Mouse (Mus musculus): ENCODE results near the gene Wdr26. TPM values are rescaled to one million over a fixed set of nuclear protein-coding genes. Genes with fewer than 3 reads are reported as not detected.
A peak's percentile ranks its signal among the peaks of the same experiment; 100 is the strongest.

The Wdr26 gene
- polyA plus RNA-seq, 1 experiment from 2014 or later, result 40.1 TPM

DNA sequence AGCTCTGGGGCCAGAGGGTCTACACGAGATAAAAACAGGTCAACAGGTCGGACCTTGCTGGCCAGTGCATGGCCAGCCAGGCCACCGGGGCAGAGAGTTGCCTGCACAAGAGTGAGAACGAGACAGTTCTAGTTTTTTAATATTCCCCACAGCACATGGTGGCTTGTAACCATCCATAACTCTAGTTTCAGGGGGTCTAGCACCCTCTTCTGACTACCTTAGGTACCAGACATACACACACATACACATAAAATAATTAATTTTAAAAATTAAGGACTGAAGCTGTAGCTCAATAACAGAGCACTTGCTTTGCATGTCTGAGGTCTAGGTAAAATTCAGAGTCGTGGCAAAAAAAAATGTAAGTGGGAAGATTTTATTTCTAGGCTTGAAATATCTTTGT, 39.8 kb upstream of the Wdr26 start:
- Histone ChIP-seq H3K4me2 (ENCODE audit: low read depth, low read length) (no peak overlapping the region), H3K36me3 (replicated peaks; ENCODE audit: insufficient read depth, low read length) (no peaks in the 10 kb centered on the region), H3K4me1 (ENCODE audit: insufficient read depth) (peaks cover 37% of the 10 kb centered on the region), H3K27me3 (ENCODE audit: insufficient read depth, low read length) (no peaks in the 10 kb centered on the region), H3K27ac (ENCODE audit: low read depth) (no peak overlapping the region), H3K4me3 (ENCODE audit: low read depth, low read length) (no peak overlapping the region), H3K9ac (replicated peaks) (no peak overlapping the region), H3K9me3 (ENCODE audit: low read length) (no peaks in the 10 kb centered on the region)
- WGBS (ENCODE audit: insufficient replicate concordance), result 68% methylated on average over 5 of the region's 5 CpGs
- ATAC-seq, result no peak
- TF ChIP-seq EP300 (IDR thresholded peaks at IDR 0.05; ENCODE audit: low read depth) (no peak), CTCF (IDR thresholded peaks at IDR 0.05; ENCODE audit: low read depth) (peak; percentile 38; the same call in 1 of the 2 replicates)
- no peak for DNase-seq

DNA sequence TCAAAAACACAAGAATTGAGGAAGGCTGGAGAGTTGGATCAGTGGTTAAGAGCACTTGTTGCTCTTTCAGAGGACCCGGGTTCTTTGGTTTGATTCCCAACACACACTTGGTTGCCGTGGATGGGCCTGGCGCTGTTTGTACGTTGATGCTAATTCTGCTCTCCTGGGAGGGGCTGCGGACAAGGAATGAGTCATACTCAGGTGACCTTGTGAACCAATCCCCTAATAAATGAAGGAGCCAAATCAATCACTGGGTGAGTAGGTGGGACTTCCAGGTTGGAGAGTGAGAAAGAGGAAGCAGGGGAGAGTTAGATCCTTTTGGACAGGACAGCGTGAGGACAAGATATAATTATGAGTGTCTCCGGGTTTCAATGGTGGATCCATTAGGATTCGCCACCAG, 39.2 kb upstream of the Wdr26 start:
- 96% methylated on average over 8 of the region's 8 CpGs for WGBS (ENCODE audit: insufficient replicate concordance)
- no peak overlapping the region for H3K4me3 ChIP-seq (ENCODE audit: low read depth, low read length)
- H3K9me3 ChIP-seq (ENCODE audit: low read length), result no peaks in the 10 kb centered on the region
- no peak overlapping the region for H3K27ac ChIP-seq (ENCODE audit: low read depth)
- no peaks in the 10 kb centered on the region for H3K27me3 ChIP-seq (ENCODE audit: insufficient read depth, low read length)
- no peak overlapping the region for H3K9ac ChIP-seq (replicated peaks)
- ATAC-seq (no peak), DNase-seq (no peak)
- H3K4me1 ChIP-seq (ENCODE audit: insufficient read depth), result peaks cover 40% of the 10 kb centered on the region
- H3K4me2 ChIP-seq (ENCODE audit: low read depth, low read length), result no peak overlapping the region
- no peak for TF ChIP-seq CTCF (IDR thresholded peaks at IDR 0.05; ENCODE audit: low read depth)
- TF ChIP-seq EP300 (IDR thresholded peaks at IDR 0.05; ENCODE audit: low read depth), result no peak
- H3K36me3 ChIP-seq (replicated peaks; ENCODE audit: insufficient read depth, low read length), result no peaks in the 10 kb centered on the region

DNA sequence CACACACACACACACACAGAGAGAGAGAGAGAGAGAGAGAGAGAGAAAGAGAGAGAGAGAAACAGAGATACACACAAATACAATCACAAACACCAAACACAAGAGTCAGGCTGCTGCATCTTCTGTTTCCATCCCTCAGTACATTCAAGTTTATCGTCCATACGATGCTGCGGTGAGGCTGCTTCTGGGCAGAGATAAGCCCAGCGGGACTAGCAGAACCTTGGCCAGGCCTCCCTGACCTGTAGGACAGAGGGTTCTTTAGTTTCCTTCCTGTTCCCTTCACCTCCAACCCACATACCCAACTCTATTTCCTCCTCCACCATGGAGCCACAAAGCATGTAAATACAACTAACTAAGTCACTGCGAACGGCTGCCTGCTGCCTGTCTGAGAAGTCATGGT, 37.7 kb upstream of the Wdr26 start:
- peak; percentile 65 for ATAC-seq

DNA sequence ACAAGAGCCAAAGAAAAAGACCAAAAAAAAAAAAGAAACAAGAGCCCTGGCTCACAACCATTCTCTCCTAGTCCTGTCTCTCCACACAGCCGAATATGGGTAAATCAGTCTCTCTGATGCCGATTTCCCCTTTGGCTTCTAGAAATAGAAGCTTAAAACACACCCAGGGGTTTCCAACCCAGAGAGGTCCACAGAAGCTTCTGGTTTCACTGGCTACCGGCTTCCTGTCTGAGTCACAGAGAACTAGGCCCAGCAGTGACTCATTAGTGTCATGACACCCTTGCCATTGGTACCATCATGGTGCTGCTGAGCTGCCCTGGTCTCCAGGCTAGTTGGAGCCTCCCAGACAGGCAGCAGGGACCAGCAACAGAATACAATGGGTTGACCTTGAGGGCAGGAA, 35.4 kb upstream of the Wdr26 start:
- H3K4me1 ChIP-seq (ENCODE audit: insufficient read depth), result peaks cover 41% of the 10 kb centered on the region
- no peak overlapping the region for H3K4me3 ChIP-seq (ENCODE audit: low read depth, low read length)
- H3K9me3 ChIP-seq (ENCODE audit: low read length), result no peaks in the 10 kb centered on the region
- 45% methylated on average over 3 of the region's 3 CpGs for WGBS (ENCODE audit: insufficient replicate concordance)
- no peaks in the 10 kb centered on the region for H3K36me3 ChIP-seq (replicated peaks; ENCODE audit: insufficient read depth, low read length)
- no peak; the same call in 1 of the 2 replicates for ATAC-seq
- no peaks in the 10 kb centered on the region for H3K27me3 ChIP-seq (ENCODE audit: insufficient read depth, low read length)
- no peak for DNase-seq
- peak overlapping the region; percentile 63; the same call in 1 of the 2 replicates for H3K9ac ChIP-seq (replicated peaks)
- H3K27ac ChIP-seq (ENCODE audit: low read depth), result peak overlapping the region; percentile 85
- peak overlapping the region; percentile 61 for H3K4me2 ChIP-seq (ENCODE audit: low read depth, low read length)
- no peak for TF ChIP-seq EP300 (IDR thresholded peaks at IDR 0.05; ENCODE audit: low read depth)
- TF ChIP-seq CTCF (IDR thresholded peaks at IDR 0.05; ENCODE audit: low read depth), result no peak

More for the DNA sequence above, 37.7 kb upstream of the Wdr26 start:
- H3K27me3 ChIP-seq (ENCODE audit: insufficient read depth, low read length), result no peaks in the 10 kb centered on the region
- H3K36me3 ChIP-seq (replicated peaks; ENCODE audit: insufficient read depth, low read length), result no peaks in the 10 kb centered on the region
- peak; percentile 50 for DNase-seq
- H3K4me1 ChIP-seq (ENCODE audit: insufficient read depth), result peaks cover 41% of the 10 kb centered on the region
- peak overlapping the region; percentile 16; the same call in 1 of the 2 replicates for H3K4me2 ChIP-seq (ENCODE audit: low read depth, low read length)
- H3K9ac ChIP-seq (replicated peaks), result no peak overlapping the region
- H3K9me3 ChIP-seq (ENCODE audit: low read length), result no peaks in the 10 kb centered on the region
- H3K4me3 ChIP-seq (ENCODE audit: low read depth, low read length), result no peak overlapping the region
- H3K27ac ChIP-seq (ENCODE audit: low read depth), result peak overlapping the region; percentile 55
- WGBS (ENCODE audit: insufficient replicate concordance), result 35% methylated on average over 6 of the region's 6 CpGs
- TF ChIP-seq EP300 (IDR thresholded peaks at IDR 0.05; ENCODE audit: low read depth) (peak; percentile 82), CTCF (IDR thresholded peaks at IDR 0.05; ENCODE audit: low read depth) (no peak)

- DNase-seq (peak; percentile 34), ATAC-seq (peak; percentile 47)
- peak overlapping the region; percentile 63 for H3K9ac ChIP-seq (replicated peaks)
- H3K4me2 ChIP-seq (ENCODE audit: low read depth, low read length), result peak overlapping the region; percentile 61
- WGBS (ENCODE audit: insufficient replicate concordance), result 16% methylated on average over 7 of the region's 7 CpGs
- 0 out of 2 replicates have a peak overlapping the region, but pooled peaks have one; percentile 6 for H3K4me3 ChIP-seq (ENCODE audit: low read depth, low read length)
- no peaks in the 10 kb centered on the region for H3K27me3 ChIP-seq (ENCODE audit: insufficient read depth, low read length)
- no peaks in the 10 kb centered on the region for H3K9me3 ChIP-seq (ENCODE audit: low read length)
- H3K4me1 ChIP-seq (ENCODE audit: insufficient read depth), result peaks cover 41% of the 10 kb centered on the region
- TF ChIP-seq EP300 (IDR thresholded peaks at IDR 0.05; ENCODE audit: low read depth) (no peak), CTCF (IDR thresholded peaks at IDR 0.05; ENCODE audit: low read depth) (no peak)
- H3K36me3 ChIP-seq (replicated peaks; ENCODE audit: insufficient read depth, low read length), result no peaks in the 10 kb centered on the region
- peak overlapping the region; percentile 85 for H3K27ac ChIP-seq (ENCODE audit: low read depth)
Observed at GRCm38 (mm10) chr1:181246487-181247138, 34.8 kb upstream of the Wdr26 start.

- H3K9me3 ChIP-seq (ENCODE audit: low read length), result no peaks in the 10 kb centered on the region
- H3K27ac ChIP-seq (ENCODE audit: low read depth), result peak overlapping the region; percentile 85
- 56% methylated on average over 11 of the region's 11 CpGs for WGBS (ENCODE audit: insufficient replicate concordance)
- DNase-seq, result peak; percentile 46
- TF ChIP-seq EP300 (IDR thresholded peaks at IDR 0.05; ENCODE audit: low read depth) (peak; percentile 83), CTCF (IDR thresholded peaks at IDR 0.05; ENCODE audit: low read depth) (no peak)
- no peaks in the 10 kb centered on the region for H3K27me3 ChIP-seq (ENCODE audit: insufficient read depth, low read length)
- H3K4me2 ChIP-seq (ENCODE audit: low read depth, low read length), result peak overlapping the region; percentile 61
- H3K4me3 ChIP-seq (ENCODE audit: low read depth, low read length), result 0 out of 2 replicates have a peak overlapping the region, but pooled peaks have one; percentile 8
- peak overlapping the region; percentile 63 for H3K9ac ChIP-seq (replicated peaks)
- peak; percentile 77 for ATAC-seq
- no peaks in the 10 kb centered on the region for H3K36me3 ChIP-seq (replicated peaks; ENCODE audit: insufficient read depth, low read length)
- H3K4me1 ChIP-seq (ENCODE audit: insufficient read depth), result peaks cover 41% of the 10 kb centered on the region
Observed at GRCm38 (mm10) chr1:181245554-181246486, 34.0 kb upstream of the Wdr26 start.

Data from liver, postnatal 0 days (tissue).